Mouse (Mus musculus): ENCODE results near the gene Fli1.

The Fli1 gene

GRCm38 (mm10) chr9:32467443-32467842 is 75.2 kb downstream of the Fli1 start:
- no peak for DNase-seq (ENCODE audit: low read depth)

GRCm38 (mm10) chr9:32466861-32467260 is 75.8 kb downstream of the Fli1 start:
- no peak for DNase-seq (ENCODE audit: low read depth)

GRCm38 (mm10) chr9:32456707-32457106 is 86.0 kb downstream of the Fli1 start:
- DNase-seq (ENCODE audit: low read depth), result no peak

GRCm38 (mm10) chr9:32450161-32450560 is 92.5 kb downstream of the Fli1 start:
- DNase-seq (ENCODE audit: low read depth), result no peak

GRCm38 (mm10) chr9:32448766-32449165 is 93.9 kb downstream of the Fli1 start:
- DNase-seq (ENCODE audit: low read depth), result no peak

- peak; percentile 73 for DNase-seq (ENCODE audit: low read depth)
These were observed 96.9 kb downstream of the Fli1 start for GRCm38 (mm10) chr9:32445789-32446188.

- no peak for DNase-seq (ENCODE audit: low read depth)
These were observed 98.0 kb downstream of the Fli1 start for GRCm38 (mm10) chr9:32444453-32445201.

- no peak for DNase-seq (ENCODE audit: low read depth)
These were observed 98.8 kb downstream of the Fli1 start for GRCm38 (mm10) chr9:32443817-32444216.

- no peak for DNase-seq (ENCODE audit: low read depth)
These were observed 99.5 kb downstream of the Fli1 start for GRCm38 (mm10) chr9:32443115-32443514.

- no peak for DNase-seq (ENCODE audit: low read depth)
These were observed 108.1 kb downstream of the Fli1 start for GRCm38 (mm10) chr9:32434241-32435213.

GRCm38 (mm10) chr9:32431061-32431460 is 111.6 kb downstream of the Fli1 start:
- DNase-seq (ENCODE audit: low read depth), result no peak

- DNase-seq (ENCODE audit: low read depth), result no peak
These were observed 117.3 kb downstream of the Fli1 start for GRCm38 (mm10) chr9:32425321-32425720.

GRCm38 (mm10) chr9:32420711-32421110 is 122.0 kb downstream of the Fli1 start:
- peak; percentile 51 for DNase-seq (ENCODE audit: low read depth)

- DNase-seq (ENCODE audit: low read depth), result no peak
These were observed 125.1 kb downstream of the Fli1 start for GRCm38 (mm10) chr9:32417466-32418116.

GRCm38 (mm10) chr9:32415952-32416351 is 126.7 kb downstream of the Fli1 start:
- DNase-seq (ENCODE audit: low read depth), result peak; percentile 54

GRCm38 (mm10) chr9:32414956-32415355 is 127.7 kb downstream of the Fli1 start:
- DNase-seq (ENCODE audit: low read depth), result no peak

- no peak for DNase-seq (ENCODE audit: low read depth)
These were observed 129.7 kb downstream of the Fli1 start for GRCm38 (mm10) chr9:32412836-32413580.

GRCm38 (mm10) chr9:32411507-32411906 is 131.2 kb downstream of the Fli1 start:
- DNase-seq (ENCODE audit: low read depth), result no peak

- no peak for DNase-seq (ENCODE audit: low read depth)
These were observed 132.0 kb downstream of the Fli1 start for GRCm38 (mm10) chr9:32410671-32411070.

- no peak for DNase-seq (ENCODE audit: low read depth)
These were observed 133.3 kb downstream of the Fli1 start for GRCm38 (mm10) chr9:32409060-32409961.

GRCm38 (mm10) chr9:32408730-32409059 is 134.0 kb downstream of the Fli1 start:
- no peak for DNase-seq (ENCODE audit: low read depth)
